In the genomic region with DNA sequence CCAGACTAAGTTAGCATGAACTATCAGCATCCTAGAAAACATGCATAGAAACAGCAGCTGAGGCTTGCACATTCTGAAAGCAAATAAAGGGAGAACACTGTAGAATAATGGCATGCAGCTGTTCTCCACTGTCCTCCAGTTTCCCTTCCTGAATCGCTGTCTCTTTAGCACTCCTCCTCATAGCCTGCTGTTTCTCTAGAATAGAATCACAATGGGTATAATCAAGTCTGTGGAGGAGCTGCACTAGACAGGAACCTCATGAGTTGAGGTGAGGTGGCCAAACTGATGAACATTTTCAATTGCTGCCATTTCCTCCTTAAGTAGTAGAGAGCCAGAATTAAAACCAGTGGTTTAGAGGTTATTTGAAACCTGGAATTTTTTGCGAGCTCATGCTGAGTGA, we compare ENCODE assay signal across 27 mouse cellular contexts.
DNase-seq lines count a peak whose midpoint lies in the region; ATAC-seq and TF ChIP-seq lines count a peak whose summit lies in the region.
"Had no signal": no experiment of that assay in that cellular context is flagged by ENCODE, and none has a peak within 500 bp of the region (broad histone marks: within the 10 kb centered on the region; RNA-seq: fewer than 3 reads in every experiment).

No protein-coding gene starts in this region.

- intact Hi-C loops in gastrocnemius, adult 2 months (cut with DNase I): no loop called here

- 0 out of 2 replicates have a peak, but pooled peaks have one; percentile 34 for ATAC-seq in forebrain, postnatal 0 days
- ATAC-seq in forebrain, embryonic 14.5 days: no peak
- ATAC-seq: forebrain, embryonic 15.5 days; hindbrain, postnatal 0 days; intestine, postnatal 0 days had no signal

- H3K9me3 ChIP-seq in forebrain, postnatal 0 days (ENCODE audit: low read length): no peaks in the 10 kb centered on the region
- H3K9me3 ChIP-seq in forebrain, embryonic 14.5 days (replicated peaks; ENCODE audit: control insufficient read depth, low read length): no peaks in the 10 kb centered on the region
- H3K9me3 ChIP-seq: embryonic facial prominence, embryonic 12.5 days; embryonic facial prominence, embryonic 15.5 days; forebrain, embryonic 15.5 days; heart, embryonic 10.5 days; heart, embryonic 13.5 days had no signal

- no peak overlapping the region for H3K4me2 ChIP-seq in forebrain, postnatal 0 days (ENCODE audit: low read depth)
- no peak overlapping the region for H3K4me2 ChIP-seq in forebrain, embryonic 14.5 days (ENCODE audit: low read length)
- H3K4me2 ChIP-seq: embryonic facial prominence, embryonic 12.5 days; embryonic facial prominence, embryonic 15.5 days; forebrain, embryonic 15.5 days; heart, embryonic 13.5 days; hindbrain, embryonic 14.5 days had no signal

- no peak overlapping the region for H3K27ac ChIP-seq in forebrain, postnatal 0 days (ENCODE audit: low read depth, low read length)
- no peak overlapping the region for H3K27ac ChIP-seq in forebrain, embryonic 14.5 days (ENCODE audit: low read depth, low read length)
- no peak overlapping the region for H3K27ac ChIP-seq in gastrocnemius, adult 2 months
- H3K27ac ChIP-seq: embryonic facial prominence, embryonic 12.5 days; embryonic facial prominence, embryonic 15.5 days; forebrain, embryonic 15.5 days; heart, adult 2 months; heart, embryonic 10.5 days; heart, embryonic 13.5 days; hindbrain, embryonic 14.5 days; hindbrain, postnatal 0 days had no signal

- no peak for TF ChIP-seq CTCF in forebrain, postnatal 0 days (IDR thresholded peaks at IDR 0.05; ENCODE audit: low read depth)
- no peak for TF ChIP-seq CTCF in gastrocnemius, adult 2 months (IDR thresholded peaks at IDR 0.05)

- DNase-seq in forebrain, postnatal 0 days: no peak
- DNase-seq in forebrain, embryonic 14.5 days (ENCODE audit: low spot score): no peak
- DNase-seq in ES-CJ7 (ENCODE audit: low read depth, low spot score): peak; percentile 51
- peak; percentile 55 for DNase-seq in ZHBTc4 (ENCODE audit: low read depth, low spot score)
- DNase-seq in telencephalon, adult 2 months (ENCODE audit: low read depth, low spot score): peak; percentile 16
- no peak for DNase-seq in c-Kit-positive CD71-positive TER-119-positive erythroid progenitor cells, embryonic 14.5 days (ENCODE audit: low spot score)
- DNase-seq in gastrocnemius, adult 2 months: no peak
- DNase-seq: adrenal gland, adult 2 months; adrenal gland, postnatal 14 days; cerebellum, adult 11 months; cerebellum, adult 2 months; cerebellum, adult 9-11 months; cerebellum, postnatal 25 days; gastrocnemius, postnatal 10 days; gastrocnemius, postnatal 36 days; heart, adult 2 months; heart, postnatal 14 days; heart, postnatal 4 days had no signal

- H3K27me3 ChIP-seq in forebrain, postnatal 0 days (ENCODE audit: insufficient read depth, low read length): no peaks in the 10 kb centered on the region
- H3K27me3 ChIP-seq in forebrain, embryonic 14.5 days (replicated peaks; ENCODE audit: control insufficient read depth, insufficient read depth, low read length): no peaks in the 10 kb centered on the region
- H3K27me3 ChIP-seq: CH12.LX; embryonic facial prominence, embryonic 12.5 days; embryonic facial prominence, embryonic 15.5 days; forebrain, embryonic 15.5 days; heart, embryonic 13.5 days had no signal

- H3K36me3 ChIP-seq in forebrain, postnatal 0 days (ENCODE audit: insufficient read depth): no peaks in the 10 kb centered on the region
- H3K36me3 ChIP-seq in forebrain, embryonic 14.5 days (ENCODE audit: control insufficient read depth, insufficient read depth, low read length): no peaks in the 10 kb centered on the region
- H3K36me3 ChIP-seq: embryonic facial prominence, embryonic 12.5 days; embryonic facial prominence, embryonic 15.5 days; forebrain, embryonic 15.5 days; heart, embryonic 10.5 days; heart, embryonic 13.5 days had no signal

- 69% methylated on average over 2 of the region's 2 CpGs for WGBS in forebrain, postnatal 0 days
- 75% methylated on average over 2 of the region's 2 CpGs for WGBS in forebrain, embryonic 14.5 days

- H3K4me3 ChIP-seq in forebrain, postnatal 0 days (ENCODE audit: low read depth, low read length): no peak overlapping the region
- H3K4me3 ChIP-seq in forebrain, embryonic 14.5 days (ENCODE audit: low read depth, low read length): no peak overlapping the region
- H3K4me3 ChIP-seq in gastrocnemius, adult 2 months: no peak overlapping the region
- H3K4me3 ChIP-seq: embryonic facial prominence, embryonic 12.5 days; embryonic facial prominence, embryonic 15.5 days; forebrain, embryonic 15.5 days; heart, adult 2 months; heart, embryonic 10.5 days; heart, embryonic 13.5 days had no signal

- no peak overlapping the region for H3K9ac ChIP-seq in forebrain, postnatal 0 days
- H3K9ac ChIP-seq in forebrain, embryonic 14.5 days (ENCODE audit: low read length): no peak overlapping the region
- H3K9ac ChIP-seq: embryonic facial prominence, embryonic 12.5 days; embryonic facial prominence, embryonic 15.5 days; forebrain, embryonic 15.5 days; heart, embryonic 13.5 days; hindbrain, embryonic 14.5 days had no signal

- no peaks in the 10 kb centered on the region for H3K4me1 ChIP-seq in forebrain, postnatal 0 days (ENCODE audit: insufficient read depth)
- no peaks in the 10 kb centered on the region for H3K4me1 ChIP-seq in forebrain, embryonic 14.5 days (ENCODE audit: control insufficient read depth, insufficient read depth, low read length)
- H3K4me1 ChIP-seq: embryonic facial prominence, embryonic 12.5 days; embryonic facial prominence, embryonic 15.5 days; forebrain, embryonic 15.5 days; heart, embryonic 10.5 days; heart, embryonic 13.5 days had no signal

Comparison
In these comparisons a context has a peak if more than half of its experiments do, and no peak if none do; other contexts are left out.
1. DNase-seq: peak in ES-CJ7 (single experiment), ZHBTc4 (single experiment) and telencephalon, adult 2 months (single experiment); none in forebrain, postnatal 0 days (single experiment), forebrain, embryonic 14.5 days (single experiment), c-Kit-positive CD71-positive TER-119-positive erythroid progenitor cells, embryonic 14.5 days (single experiment) and gastrocnemius, adult 2 months (single experiment).